Mouse (Mus musculus) testis, adult 2 months (tissue): Measurements from ENCODE around the gene Fam92b.

ENCODE experiments used
- CTCF ChIP-seq: fragments of 200-500 bp; IDR thresholded peaks from 2 replicates; pipeline ENCODE4 v1.5.1; 2012; ENCODE audit warnings: low read depth, mild to moderate bottlenecking, inconsistent platforms, low read length, moderate library complexity; ENCODE audit not compliant: control insufficient read depth, insufficient read depth, insufficient replicate concordance
- POLR2A ChIP-seq: fragments of 200-500 bp; IDR thresholded peaks from 2 replicates; pipeline ENCODE4 v1.6.1; 2012; ENCODE audit warnings: low read depth, mild to moderate bottlenecking, inconsistent platforms, low read length, moderate library complexity; ENCODE audit not compliant: control insufficient read depth

GRCm38 (mm10) chr8:120201351-120201750 lies 24.1 kb upstream of the Fam92b start:
- no peak for TF ChIP-seq CTCF
- no peak for TF ChIP-seq POLR2A
